Mouse (Mus musculus) hematopoietic stem cell, adult 5-6 weeks (primary cell): ENCODE measurements at regions not wholly inside any gene's neighbourhood (a gene's known extent, or its start where the extent isn't known, plus 50 kb on each side); places are given as distances from the start of the nearest gene placed in this dataset.
"Not testable (repeated sequence)": the region's sequence is repeated elsewhere in the genome, so short reads cannot be mapped to it uniquely, and the experiment has no call there.

Source experiments
- ATAC-seq, 2 experiments: fragments of 125-278 bp in 1 of 2; replicated peaks in 1 of 2; 2 replicates each; pipeline ENCODE4 v1.8.0; 2016 to 2017; ENCODE audit warnings: inconsistent platforms in 2 of 2, mild to moderate bottlenecking in 2 of 2, moderate number of reproducible peaks in 2 of 2, low read depth in 1 of 2, moderate TSS enrichment in 1 of 2; ENCODE audit not compliant: low FRiP score in 2 of 2, poor library complexity in 2 of 2, severe bottlenecking in 2 of 2, insufficient read depth in 1 of 2, low TSS enrichment in 1 of 2

DNA sequence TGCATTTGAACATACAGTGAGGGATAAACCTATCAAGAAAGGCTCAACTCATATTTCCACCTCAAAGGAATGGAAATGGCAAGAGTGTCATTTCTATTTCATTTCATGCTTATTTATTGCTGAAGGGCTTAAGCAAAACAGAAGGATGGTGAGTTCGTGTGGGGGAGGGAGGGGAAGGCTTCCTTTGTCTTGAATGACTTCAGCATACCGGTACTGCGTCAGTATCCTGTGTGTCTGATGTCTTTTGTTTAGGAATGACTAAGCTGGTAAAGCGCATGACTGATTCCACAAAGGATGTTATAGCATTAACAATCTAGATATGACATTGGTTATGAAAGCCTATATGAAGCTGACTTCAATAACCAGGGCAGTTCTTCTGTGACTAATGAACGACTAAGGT is 139.5 kb upstream of the Gap43 start:
- ATAC-seq: no peak

DNA sequence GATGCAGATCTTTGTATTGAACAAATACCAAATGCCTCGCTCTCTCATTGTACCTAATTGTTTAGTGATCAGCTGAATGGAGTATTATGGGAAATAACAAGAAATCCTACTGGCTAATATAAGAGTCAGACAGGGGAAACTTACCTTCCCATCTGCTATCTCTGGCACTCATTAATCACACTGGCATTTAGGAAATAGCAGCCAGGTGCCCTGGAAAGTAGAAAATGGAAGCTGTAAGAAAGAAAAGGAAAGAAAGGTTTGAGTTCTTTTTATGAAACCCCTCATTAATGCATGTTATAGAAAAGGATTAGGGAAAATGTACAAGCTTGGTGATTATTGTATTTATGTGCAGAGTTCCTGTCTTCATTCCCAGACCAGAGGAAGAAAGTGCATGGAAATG is 126.5 kb upstream of the Gap43 start:
- no peak for ATAC-seq

- ATAC-seq: peak; percentile 94 to 95
Measured at GRCm38 (mm10) chr16:42456335-42456984, 116.0 kb upstream of the Gap43 start.

- ATAC-seq: no peak
Measured at GRCm38 (mm10) chr16:42453338-42453737, 112.9 kb upstream of the Gap43 start.

DNA sequence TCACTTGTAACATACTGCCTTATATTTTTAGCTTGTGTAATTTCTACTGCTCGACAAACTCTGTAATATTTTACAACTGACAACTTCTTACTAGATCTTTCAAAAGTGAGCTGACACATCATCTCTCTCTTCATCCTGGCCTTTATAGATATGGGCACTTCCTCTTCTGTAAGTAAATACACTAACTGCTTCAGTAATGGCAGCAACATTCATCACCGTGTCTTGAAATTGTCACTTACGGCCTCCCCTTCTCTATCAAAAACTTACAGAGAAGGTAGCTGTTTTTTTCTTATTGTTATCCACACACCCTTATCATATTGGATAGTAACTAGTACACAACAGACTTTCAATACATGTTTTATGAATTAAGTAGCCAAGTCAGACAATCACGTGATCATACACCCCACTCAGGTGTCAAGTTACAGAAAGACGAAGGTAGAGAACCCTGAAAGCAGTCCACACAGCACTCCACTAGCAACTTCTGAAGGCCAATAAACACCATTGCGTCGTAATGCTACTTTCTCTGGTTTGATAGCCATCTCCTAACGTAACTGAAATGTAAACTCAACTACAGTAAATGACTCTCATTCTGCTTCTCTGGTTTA is 109.5 kb upstream of the Gap43 start:
- ATAC-seq: no peak

DNA sequence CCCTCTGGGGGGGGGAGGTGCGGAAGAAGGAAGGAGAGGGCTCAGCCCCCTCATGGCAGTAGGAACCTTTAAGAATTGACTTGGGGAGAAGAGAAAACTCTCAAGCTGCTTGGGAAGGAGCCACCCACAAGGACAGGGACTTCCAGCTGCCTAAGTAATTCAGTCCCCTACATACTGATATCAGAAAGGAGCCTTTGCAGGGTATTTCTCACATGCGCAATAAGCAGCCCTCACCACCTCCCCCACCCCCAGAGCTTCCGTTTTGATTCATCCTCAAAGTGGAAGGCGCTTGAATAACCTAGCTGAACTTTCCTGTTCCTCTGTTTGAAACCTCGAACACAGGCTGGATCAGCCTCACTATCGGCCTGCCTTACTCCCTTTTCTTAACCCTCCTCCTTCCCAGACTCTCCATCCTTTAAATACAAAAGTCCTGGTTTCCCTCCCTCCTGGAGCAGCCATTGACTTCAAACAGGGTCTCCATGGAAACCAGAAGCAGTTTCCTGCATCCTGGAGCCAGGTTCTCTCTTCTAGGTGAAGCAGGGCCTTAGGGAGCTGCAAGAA is 104.5 kb upstream of the Gap43 start:
- ATAC-seq: no peak

DNA sequence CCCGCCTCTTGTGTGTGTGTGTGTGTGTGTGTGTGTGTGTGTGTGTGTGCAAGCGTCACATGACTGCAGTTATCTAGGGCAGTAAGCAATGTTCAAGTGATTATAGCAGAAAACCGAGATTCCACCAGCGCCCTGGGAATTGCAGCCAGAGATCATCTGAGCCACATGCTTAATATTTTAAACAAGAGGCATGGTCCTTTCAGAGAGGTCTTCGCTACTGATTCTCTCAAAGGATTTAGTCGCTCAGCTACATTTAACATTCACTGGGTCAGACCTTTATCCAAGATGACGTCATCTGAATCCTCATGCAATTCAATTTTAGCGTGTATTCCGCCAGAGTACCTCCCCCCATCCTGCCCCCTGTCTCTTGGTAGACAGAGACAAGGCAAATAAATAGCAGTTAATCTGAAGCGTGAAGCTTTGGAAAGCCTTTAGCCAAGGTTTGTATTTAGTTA is 104.0 kb upstream of the Gap43 start:
- ATAC-seq: no peak

GRCm38 (mm10) chr16:42440822-42441221 is 100.4 kb upstream of the Gap43 start:
- no peak for ATAC-seq

GRCm38 (mm10) chr16:42431529-42431928 is 91.1 kb upstream of the Gap43 start:
- ATAC-seq: no peak

GRCm38 (mm10) chr16:42416673-42417072 is 76.2 kb upstream of the Gap43 start:
- no peak for ATAC-seq

DNA sequence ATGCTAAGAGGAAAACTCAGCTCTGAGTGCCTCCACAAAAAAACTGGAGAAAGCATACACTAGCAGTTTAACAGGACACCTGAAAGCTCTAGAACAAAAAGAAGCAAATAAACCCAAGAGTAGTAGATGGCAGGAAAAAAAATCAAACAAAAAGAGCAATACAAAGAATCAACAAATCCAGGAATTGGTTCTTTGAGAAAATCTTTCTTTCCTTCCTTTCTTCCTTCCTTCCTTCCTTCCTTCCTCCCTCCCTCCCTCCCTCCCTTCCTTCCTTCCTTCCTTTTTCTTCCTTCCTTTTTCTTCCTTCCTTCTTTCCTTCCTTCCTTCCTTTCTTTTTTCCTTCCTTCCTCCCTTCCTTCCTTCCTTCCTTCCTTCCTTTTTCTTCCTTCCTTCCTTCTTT is 71.6 kb upstream of the Gap43 start:
- ATAC-seq: not testable (repeated sequence)

DNA sequence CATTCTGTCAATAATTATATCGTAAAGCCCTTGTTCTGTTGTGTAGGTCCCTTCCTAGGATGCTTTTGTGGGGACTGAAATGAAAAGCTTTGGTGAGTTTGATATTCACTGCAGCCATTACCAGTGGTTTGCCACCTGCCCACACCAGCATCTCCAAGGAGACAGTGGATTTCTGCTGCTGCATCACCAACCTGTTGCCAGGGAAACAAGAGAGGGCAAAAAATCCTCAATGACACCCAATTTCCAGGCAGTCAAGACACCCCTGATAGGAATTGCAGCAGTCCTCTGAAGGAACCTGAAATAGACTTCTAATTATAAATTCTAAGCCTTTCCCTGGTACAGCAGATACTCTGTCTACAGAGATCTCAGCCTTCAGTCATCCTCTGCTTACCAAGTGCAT is 56.1 kb upstream of the Gap43 start:
- no peak for ATAC-seq
